Comparison of ENCODE assay signal across 8 mouse cellular contexts in the genomic region with DNA sequence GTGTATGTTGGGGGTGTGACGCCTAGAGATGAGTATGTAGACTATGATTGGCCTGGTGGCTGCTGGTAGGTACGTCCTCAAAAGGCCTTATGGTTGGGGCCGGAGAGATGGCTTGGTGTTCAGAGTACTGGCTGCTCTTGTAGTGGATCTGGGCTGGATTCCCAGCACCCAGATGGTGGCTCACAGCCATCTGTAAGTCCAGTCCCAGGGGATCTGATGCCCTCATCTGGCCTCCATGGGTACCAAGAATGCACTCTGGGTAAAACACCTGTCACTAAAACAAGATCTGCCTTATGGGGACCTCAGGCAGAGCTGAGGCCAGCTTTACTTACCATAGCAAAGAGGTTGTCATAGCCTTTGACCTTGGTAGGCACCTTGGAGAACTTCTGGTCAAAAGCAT. TPM values are rescaled to one million over a fixed set of nuclear protein-coding genes. Genes with fewer than 3 reads are reported as not detected.
DNase-seq lines count a peak whose midpoint lies in the region; ATAC-seq lines count a peak whose summit lies in the region.
"Had no signal": no experiment of that assay in that cellular context is flagged by ENCODE, and none has a peak within 500 bp of the region (broad histone marks: within the 10 kb centered on the region; RNA-seq: fewer than 3 reads in every experiment).

No protein-coding gene starts in this region.

- peak overlapping the region; percentile 84; the same call in 1 of the 2 replicates for H3K9ac ChIP-seq in liver, embryonic 11.5 days (ENCODE audit: low read depth, low read length)
- H3K9ac ChIP-seq in forebrain, embryonic 11.5 days (ENCODE audit: low read length) = no peak overlapping the region
- no peak overlapping the region for H3K9ac ChIP-seq in limb, embryonic 11.5 days (ENCODE audit: low read length)
- H3K9ac ChIP-seq in neural tube, embryonic 14.5 days (replicated peaks; ENCODE audit: low read depth, low read length) = no peak overlapping the region

- H3K27ac ChIP-seq in liver, embryonic 11.5 days (ENCODE audit: low read depth, low read length) = no peak overlapping the region
- no peak overlapping the region for H3K27ac ChIP-seq in forebrain, embryonic 11.5 days (ENCODE audit: low read depth, low read length)
- H3K27ac ChIP-seq in limb, embryonic 11.5 days (replicated peaks; ENCODE audit: low read depth, low read length) = no peak overlapping the region
- H3K27ac ChIP-seq in neural tube, embryonic 14.5 days (ENCODE audit: low read depth, low read length) = no peak overlapping the region

- H3K9me3 ChIP-seq in liver, embryonic 11.5 days (ENCODE audit: control insufficient read depth, low read length) = no peaks in the 10 kb centered on the region
- no peaks in the 10 kb centered on the region for H3K9me3 ChIP-seq in forebrain, embryonic 11.5 days (ENCODE audit: control insufficient read depth, low read length)
- H3K9me3 ChIP-seq in limb, embryonic 11.5 days (ENCODE audit: control insufficient read depth, low read length) = no peaks in the 10 kb centered on the region
- H3K9me3 ChIP-seq in neural tube, embryonic 14.5 days (ENCODE audit: control insufficient read depth, low read length) = no peaks in the 10 kb centered on the region

- WGBS in liver, embryonic 11.5 days = 95% methylated on average over 3 of the region's 3 CpGs
- 99% methylated on average over 3 of the region's 3 CpGs for WGBS in forebrain, embryonic 11.5 days
- 95% methylated on average over 3 of the region's 3 CpGs for WGBS in limb, embryonic 11.5 days
- 94% methylated on average over 3 of the region's 3 CpGs for WGBS in neural tube, embryonic 14.5 days

- no peak for ATAC-seq in liver, embryonic 11.5 days (replicated peaks; ENCODE audit: low FRiP score)
- no peak for ATAC-seq in forebrain, embryonic 11.5 days (replicated peaks; ENCODE audit: low FRiP score)
- no peak for ATAC-seq in limb, embryonic 11.5 days (ENCODE audit: insufficient number of reproducible peaks, low FRiP score, low TSS enrichment, low read depth)
- no peak for ATAC-seq in neural tube, embryonic 14.5 days (ENCODE audit: low read depth)

- peak overlapping the region; percentile 100 for H3K4me3 ChIP-seq in liver, embryonic 11.5 days (ENCODE audit: low read depth, low read length)
- H3K4me3 ChIP-seq in forebrain, embryonic 11.5 days (ENCODE audit: low read depth, low read length) = no peak overlapping the region; the same call in 1 of the 2 replicates
- H3K4me3 ChIP-seq in limb, embryonic 11.5 days (ENCODE audit: low read depth, low read length) = peak overlapping the region; percentile 70; the same call in 1 of the 2 replicates
- no peak overlapping the region; the same call in 1 of the 2 replicates for H3K4me3 ChIP-seq in neural tube, embryonic 14.5 days (ENCODE audit: low read depth, low read length)

- no peaks in the 10 kb centered on the region for H3K27me3 ChIP-seq in liver, embryonic 11.5 days (replicated peaks; ENCODE audit: control insufficient read depth, insufficient read depth, low read length)
- no peaks in the 10 kb centered on the region for H3K27me3 ChIP-seq in forebrain, embryonic 11.5 days (ENCODE audit: control insufficient read depth, insufficient read depth, low read length)
- no peaks in the 10 kb centered on the region for H3K27me3 ChIP-seq in limb, embryonic 11.5 days (ENCODE audit: control insufficient read depth, insufficient read depth, low read length)
- no peaks in the 10 kb centered on the region for H3K27me3 ChIP-seq in neural tube, embryonic 14.5 days (ENCODE audit: control insufficient read depth, insufficient read depth, low read length)

- DNase-seq in liver, embryonic 11.5 days (ENCODE audit: low spot score) = no peak
- DNase-seq in liver = no peak
- DNase-seq in forebrain, embryonic 11.5 days (ENCODE audit: low spot score) = peak; percentile 47
- no peak for DNase-seq in limb, embryonic 11.5 days (ENCODE audit: low spot score)
- DNase-seq in embryo, embryonic 10.5 days (ENCODE audit: low spot score) = no peak
- no peak for DNase-seq in cerebellum, adult 11 months
- DNase-seq: layer of hippocampus, postnatal 36 days had no signal

- peaks cover 34% of the 10 kb centered on the region for H3K36me3 ChIP-seq in liver, embryonic 11.5 days (ENCODE audit: control insufficient read depth, insufficient read depth, low read length)
- peaks cover 7% of the 10 kb centered on the region; the same call in 1 of the 2 replicates for H3K36me3 ChIP-seq in forebrain, embryonic 11.5 days (ENCODE audit: control insufficient read depth, insufficient read depth, low read length)
- H3K36me3 ChIP-seq in limb, embryonic 11.5 days (ENCODE audit: control insufficient read depth, insufficient read depth, low read length) = peaks cover 12% of the 10 kb centered on the region
- peaks cover 29% of the 10 kb centered on the region for H3K36me3 ChIP-seq in neural tube, embryonic 14.5 days (ENCODE audit: control insufficient read depth, insufficient read depth, low read length)

- peaks cover 30% of the 10 kb centered on the region for H3K4me1 ChIP-seq in liver, embryonic 11.5 days (replicated peaks; ENCODE audit: control insufficient read depth, insufficient read depth, low read length)
- H3K4me1 ChIP-seq in forebrain, embryonic 11.5 days (replicated peaks; ENCODE audit: control insufficient read depth, insufficient read depth, low read length) = peaks cover 18% of the 10 kb centered on the region
- peaks cover 11% of the 10 kb centered on the region; the same call in 1 of the 2 replicates for H3K4me1 ChIP-seq in limb, embryonic 11.5 days (ENCODE audit: control insufficient read depth, insufficient read depth, low read length)
- H3K4me1 ChIP-seq in neural tube, embryonic 14.5 days (ENCODE audit: control insufficient read depth, insufficient read depth, low read length) = peaks cover 20% of the 10 kb centered on the region

- peak overlapping the region; percentile 92 for H3K4me2 ChIP-seq in liver, embryonic 11.5 days
- H3K4me2 ChIP-seq in forebrain, embryonic 11.5 days (ENCODE audit: low read depth, low read length, severe bottlenecking) = peak overlapping the region; percentile 6; the same call in 1 of the 2 replicates
- peak overlapping the region; percentile 81; the same call in 1 of the 2 replicates for H3K4me2 ChIP-seq in limb, embryonic 11.5 days (ENCODE audit: low read depth, severe bottlenecking)
- H3K4me2 ChIP-seq in neural tube, embryonic 14.5 days (ENCODE audit: low read depth, low read length) = peak overlapping the region; percentile 89; the same call in 1 of the 2 replicates

RNA-seq across cellular contexts. Expression of a gene that starts 1.2 kb away (rescaled TPM):
- 100 and 103 TPM in 2 replicates for polyA plus RNA-seq in liver, embryonic 11.5 days (2014; fragmentation: Nextera tagmentation; extraction: Ambion mirVana)
- 118 and 127 TPM in 2 replicates for polyA plus RNA-seq in forebrain, embryonic 11.5 days (2014; fragmentation: Nextera tagmentation; extraction: Ambion mirVana)
- polyA plus RNA-seq in limb, embryonic 11.5 days (2014; fragmentation: Nextera tagmentation; extraction: Ambion mirVana) = 119 and 131 TPM in 2 replicates
- 119 and 128 TPM in 2 replicates for polyA plus RNA-seq in neural tube, embryonic 14.5 days (2014; fragmentation: Nextera tagmentation; extraction: Ambion mirVana)

RNA-seq across cellular contexts. Expression of a gene that starts 2.8 kb away (rescaled TPM):
- polyA plus RNA-seq in liver, embryonic 11.5 days (2014; fragmentation: Nextera tagmentation; extraction: Ambion mirVana) = 126 and 138 TPM in 2 replicates
- polyA plus RNA-seq in forebrain, embryonic 11.5 days (2014; fragmentation: Nextera tagmentation; extraction: Ambion mirVana) = 170 and 172 TPM in 2 replicates
- 194 and 197 TPM in 2 replicates for polyA plus RNA-seq in limb, embryonic 11.5 days (2014; fragmentation: Nextera tagmentation; extraction: Ambion mirVana)
- polyA plus RNA-seq in neural tube, embryonic 14.5 days (2014; fragmentation: Nextera tagmentation; extraction: Ambion mirVana) = 153 and 161 TPM in 2 replicates

RNA-seq across cellular contexts. Expression of a gene that starts 9.5 kb away (rescaled TPM):
- 0.13 TPM in 1 of 2 replicates, not detected in the other for polyA plus RNA-seq in liver, embryonic 11.5 days (2014; fragmentation: Nextera tagmentation; extraction: Ambion mirVana)
- not detected in 2 replicates for polyA plus RNA-seq in forebrain, embryonic 11.5 days (2014; fragmentation: Nextera tagmentation; extraction: Ambion mirVana)
- polyA plus RNA-seq in limb, embryonic 11.5 days (2014; fragmentation: Nextera tagmentation; extraction: Ambion mirVana) = not detected in 2 replicates
- polyA plus RNA-seq in neural tube, embryonic 14.5 days (2014; fragmentation: Nextera tagmentation; extraction: Ambion mirVana) = 0.12 TPM in 1 of 2 replicates, not detected in the other

RNA-seq across cellular contexts. Expression of a gene that starts 12.9 kb away (rescaled TPM):
- polyA plus RNA-seq in liver, embryonic 11.5 days (2014; fragmentation: Nextera tagmentation; extraction: Ambion mirVana) = 17.7 and 19.3 TPM in 2 replicates
- 19.9 and 27.2 TPM in 2 replicates for polyA plus RNA-seq in forebrain, embryonic 11.5 days (2014; fragmentation: Nextera tagmentation; extraction: Ambion mirVana)
- 12.7 and 16.3 TPM in 2 replicates for polyA plus RNA-seq in limb, embryonic 11.5 days (2014; fragmentation: Nextera tagmentation; extraction: Ambion mirVana)
- polyA plus RNA-seq in neural tube, embryonic 14.5 days (2014; fragmentation: Nextera tagmentation; extraction: Ambion mirVana) = 30.8 and 45.8 TPM in 2 replicates

RNA-seq across cellular contexts. Expression of a gene that starts 33.4 kb away (rescaled TPM):
- 15.5 and 16.7 TPM in 2 replicates for polyA plus RNA-seq in liver, embryonic 11.5 days (2014; fragmentation: Nextera tagmentation; extraction: Ambion mirVana)
- polyA plus RNA-seq in forebrain, embryonic 11.5 days (2014; fragmentation: Nextera tagmentation; extraction: Ambion mirVana) = 14.8 and 15.5 TPM in 2 replicates
- polyA plus RNA-seq in limb, embryonic 11.5 days (2014; fragmentation: Nextera tagmentation; extraction: Ambion mirVana) = 14.5 and 15.2 TPM in 2 replicates
- 25.5 and 31.2 TPM in 2 replicates for polyA plus RNA-seq in neural tube, embryonic 14.5 days (2014; fragmentation: Nextera tagmentation; extraction: Ambion mirVana)

Comparison
In these comparisons a context has a peak if more than half of its experiments do, and no peak if none do; other contexts are left out.
1. H3K4me2 ChIP-seq: peak in every context shown above with its lines; median percentile 92 in liver, embryonic 11.5 days; 89 in neural tube, embryonic 14.5 days; 81 in limb, embryonic 11.5 days; 6 in forebrain, embryonic 11.5 days.
2. H3K4me3 ChIP-seq: peak in liver, embryonic 11.5 days (single experiment) and limb, embryonic 11.5 days (single experiment); none in forebrain, embryonic 11.5 days (single experiment) and neural tube, embryonic 14.5 days (single experiment).